Mouse (Mus musculus) kidney, adult 9 months (tissue): ENCODE measurements around the gene Uqcrq.

Experiments used
- DNase-seq: peaks from one replicate; pipeline ENCODE4 v3.0.0; 2022

Uqcrq gene

GRCm38 (mm10) chr11:53430670-53431346 lies at the start of gene Uqcrq, which contains the start of gene Gdf9:
Gene Uqcrq (minus strand): TSS chr11:53430831.
Gene Gdf9 (plus strand): TSS chr11:53431023.
- DNase-seq = peak; percentile 100

- peak; percentile 68 for DNase-seq
These were observed 49.2 kb upstream of the Uqcrq start, which contains the start of the genes Gm9945 and Sowaha for GRCm38 (mm10) chr11:53479783-53480301. Gene Gm9945 (plus strand): TSS chr11:53480166. Gene Sowaha (minus strand): TSS chr11:53480274.

GRCm38 (mm10) chr11:53479171-53479782 lies 48.6 kb upstream of the Uqcrq start:
- no peak for DNase-seq

- no peak for DNase-seq
These were observed 47.9 kb upstream of the Uqcrq start for GRCm38 (mm10) chr11:53478383-53479170.

GRCm38 (mm10) chr11:53477833-53478232 lies 47.2 kb upstream of the Uqcrq start:
- DNase-seq = no peak

- DNase-seq = no peak
These were observed 45.0 kb upstream of the Uqcrq start for GRCm38 (mm10) chr11:53475620-53476019.

- no peak for DNase-seq
These were observed 42.1 kb upstream of the Uqcrq start for GRCm38 (mm10) chr11:53472709-53473108.

- DNase-seq = peak; percentile 88
These were observed 39.5 kb upstream of the Uqcrq start, which contains the start of gene Gm9837 for GRCm38 (mm10) chr11:53469968-53470695. Gene Gm9837 (minus strand): TSS chr11:53470479.

GRCm38 (mm10) chr11:53469294-53469967 lies 38.8 kb upstream of the Uqcrq start:
- DNase-seq = no peak

- DNase-seq = peak; percentile 79
These were observed 35.8 kb upstream of the Uqcrq start for GRCm38 (mm10) chr11:53466231-53466971.

- DNase-seq = peak; percentile 53
These were observed 33.2 kb upstream of the Uqcrq start for GRCm38 (mm10) chr11:53463551-53464424.

- DNase-seq = peak; percentile 75
These were observed 31.1 kb upstream of the Uqcrq start for GRCm38 (mm10) chr11:53461727-53462126.

- no peak for DNase-seq
These were observed 29.6 kb upstream of the Uqcrq start for GRCm38 (mm10) chr11:53460192-53460591.

GRCm38 (mm10) chr11:53458996-53459395 lies 28.4 kb upstream of the Uqcrq start:
- DNase-seq = no peak

- DNase-seq = peak; percentile 44
These were observed 26.8 kb upstream of the Uqcrq start for GRCm38 (mm10) chr11:53457372-53457954.

- peak; percentile 73 for DNase-seq
These were observed 26.1 kb upstream of the Uqcrq start, which contains the start of the genes Gm10447 and Shroom1 for GRCm38 (mm10) chr11:53456474-53457371. Gene Gm10447 (minus strand): TSS chr11:53457110. Gene Shroom1 (plus strand): TSS chr11:53457205.

- DNase-seq = no peak
These were observed 22.4 kb upstream of the Uqcrq start for GRCm38 (mm10) chr11:53453031-53453430.

- DNase-seq = peak; percentile 70
These were observed 21.8 kb upstream of the Uqcrq start for GRCm38 (mm10) chr11:53452396-53452795.
